Comparison of ENCODE assay signal across 9 mouse cellular contexts in the genomic region with DNA sequence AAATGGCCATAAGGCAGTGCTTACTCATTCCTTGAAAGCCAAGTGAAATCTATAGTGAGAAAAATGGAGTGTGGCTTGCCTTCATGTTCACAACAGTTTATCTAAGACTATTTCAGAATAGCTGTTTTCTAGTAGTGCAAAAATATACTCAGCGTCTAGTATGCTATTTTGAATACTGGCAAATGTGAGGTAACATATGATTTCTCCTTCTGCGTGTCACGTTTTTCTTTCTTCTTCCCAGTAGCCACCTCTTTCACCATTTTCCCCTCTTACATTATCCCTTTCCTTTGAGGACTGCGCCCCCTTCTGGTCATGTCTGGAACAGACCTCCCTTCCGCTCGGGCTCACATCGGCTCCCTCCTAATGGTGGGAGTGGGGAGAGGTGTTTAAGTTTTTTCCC. TPM values are rescaled to one million over a fixed set of nuclear protein-coding genes. Genes with fewer than 3 reads are reported as not detected.
DNase-seq lines count a peak whose midpoint lies in the region; TF ChIP-seq lines count a peak whose summit lies in the region.
"Had no signal": no experiment of that assay in that cellular context is flagged by ENCODE, and none has a peak within 500 bp of the region (broad histone marks: within the 10 kb centered on the region; RNA-seq: fewer than 3 reads in every experiment).

No protein-coding gene starts in this region.

- peak; percentile 87 for TF ChIP-seq CTCF in bone marrow, adult 2 months (IDR thresholded peaks at IDR 0.05; ENCODE audit: control insufficient read depth, insufficient read depth, low read length)
- TF ChIP-seq CTCF in embryonic fibroblast, embryonic 13.5 days (IDR thresholded peaks at IDR 0.05; ENCODE audit: borderline replicate concordance, insufficient read depth, low read length), result peak; percentile 56; the same call in 1 of the 2 replicates
- TF ChIP-seq CTCF in lung, adult 2 months (IDR thresholded peaks at IDR 0.05; ENCODE audit: insufficient read depth, low read length), result peak; percentile 83
- peak; percentile 86 for TF ChIP-seq CTCF in olfactory bulb, adult 2 months (IDR thresholded peaks at IDR 0.05; ENCODE audit: insufficient read depth, low read depth, low read length)

- no peak overlapping the region for H3K4me3 ChIP-seq in bone marrow, adult 2 months (replicated peaks; ENCODE audit: control insufficient read depth, low read depth, low read length)
- H3K4me3 ChIP-seq in embryonic fibroblast, embryonic 13.5 days (ENCODE audit: insufficient read depth, low read length), result no peak overlapping the region
- no peak overlapping the region for H3K4me3 ChIP-seq in lung, adult 2 months (replicated peaks; ENCODE audit: extremely low read depth, low read depth, low read length)
- 0 out of 2 replicates have a peak overlapping the region, but pooled peaks have one; percentile 20 for H3K4me3 ChIP-seq in olfactory bulb, adult 2 months (ENCODE audit: insufficient read depth, low read depth, low read length)
- H3K4me3 ChIP-seq: heart, embryonic 13.5 days had no signal

- no peak overlapping the region for H3K27ac ChIP-seq in bone marrow, adult 2 months (ENCODE audit: control insufficient read depth, insufficient read depth, low read depth, low read length, poor library complexity)
- no peak overlapping the region for H3K27ac ChIP-seq in embryonic fibroblast, embryonic 13.5 days (ENCODE audit: insufficient read depth, low read length)
- H3K27ac ChIP-seq in olfactory bulb, adult 2 months (ENCODE audit: insufficient read depth, low read depth, low read length), result peak overlapping the region; percentile 68; the same call in 1 of the 2 replicates
- H3K27ac ChIP-seq: heart, embryonic 13.5 days had no signal

- peak; percentile 82 to 87 for DNase-seq in CD8-positive naive resting alpha-beta T cell, adult 2 months (ENCODE audit: low read depth in 2 of 2, low spot score in 2 of 2)
- DNase-seq in heart, postnatal 14 days, result peak; percentile 84 to 93
- DNase-seq in large intestine, adult 2 months (ENCODE audit: low read depth, low spot score), result peak; percentile 51
- DNase-seq in lung, adult 2 months, result peak; percentile 84
- peak; percentile 64 for DNase-seq in testis, postnatal 14 days (ENCODE audit: low spot score)

- no peaks in the 10 kb centered on the region; the same call in 1 of the 2 replicates for H3K4me1 ChIP-seq in bone marrow, adult 2 months (ENCODE audit: control insufficient read depth, insufficient read depth, low read length)
- H3K4me1 ChIP-seq in embryonic fibroblast, embryonic 13.5 days (ENCODE audit: control insufficient read depth, insufficient read depth, low read length), result no peaks in the 10 kb centered on the region
- H3K4me1 ChIP-seq in lung, adult 2 months (ENCODE audit: control insufficient read depth, insufficient read depth, low read length), result no peaks in the 10 kb centered on the region
- no peaks in the 10 kb centered on the region for H3K4me1 ChIP-seq in olfactory bulb, adult 2 months (ENCODE audit: control insufficient read depth, insufficient read depth, low read length)

- no peak for TF ChIP-seq POLR2A in bone marrow, adult 2 months (IDR thresholded peaks at IDR 0.05; ENCODE audit: borderline replicate concordance, control insufficient read depth, low read depth, low read length)
- TF ChIP-seq POLR2A in embryonic fibroblast, embryonic 13.5 days (IDR thresholded peaks at IDR 0.05; ENCODE audit: low read depth, low read length), result no peak
- TF ChIP-seq POLR2A in lung, adult 2 months (IDR thresholded peaks at IDR 0.05; ENCODE audit: borderline replicate concordance, extremely low read depth, low read depth, low read length), result no peak
- no peak for TF ChIP-seq POLR2A in olfactory bulb, adult 2 months (IDR thresholded peaks at IDR 0.05; ENCODE audit: insufficient read depth, low read depth, low read length)

- intact Hi-C loops in heart, postnatal 14 days (cut with DNase I), result loop anchor here (1.0 to 5.0 kb wide), 2 partner anchors 216 to 318 kb away; no protein-coding TSS in a partner anchor

- WGBS in bone marrow, adult 2 months, result 1% methylated on average over 7 of the region's 7 CpGs
- 9% methylated on average over 7 of the region's 7 CpGs for WGBS in large intestine, adult 2 months
- WGBS in lung, adult 2 months, result 8% methylated on average over 7 of the region's 7 CpGs
- WGBS in olfactory bulb, adult 2 months, result 3% methylated on average over 7 of the region's 7 CpGs

RNA-seq across cellular contexts. Expression of gene Mcmbp, which starts 50.2 kb away (rescaled TPM):
- 20.7 and 21.2 TPM in 2 replicates for polyA plus RNA-seq in bone marrow, adult 2 months (2011; ENCODE audit: insufficient read depth, insufficient read length, low replicate concordance, missing spikeins)
- 39.8 and 44.0 TPM in 2 replicates for polyA plus RNA-seq in embryonic fibroblast, embryonic 13.5 days (2011; ENCODE audit: insufficient read length, low read depth, missing spikeins)
- total RNA-seq in heart, postnatal 14 days (2021), result 10 to 100 TPM; 26.3 to 27.2 TPM
- 24.0 and 36.8 TPM in 2 replicates for polyA plus RNA-seq in large intestine, adult 2 months (2012; rRNA removed)
- 31.1 and 32.5 TPM in 2 replicates for polyA plus RNA-seq in lung, adult 2 months (2012; rRNA removed)
- polyA plus RNA-seq in olfactory bulb, adult 2 months (2012; ENCODE audit: insufficient read depth, insufficient read length, low replicate concordance, missing spikeins), result not detected in 2 replicates

RNA-seq across cellular contexts. Expression of gene Sec23ip, which starts 54.7 kb away (rescaled TPM):
- 12.1 and 12.6 TPM in 2 replicates for polyA plus RNA-seq in bone marrow, adult 2 months (2011; ENCODE audit: insufficient read depth, insufficient read length, low replicate concordance, missing spikeins)
- polyA plus RNA-seq in embryonic fibroblast, embryonic 13.5 days (2011; ENCODE audit: insufficient read length, low read depth, missing spikeins), result 58.0 and 64.1 TPM in 2 replicates
- total RNA-seq in heart, postnatal 14 days (2021), result 10 to 100 TPM; 27.7 to 31.6 TPM
- 10.2 and 30.0 TPM in 2 replicates for polyA plus RNA-seq in large intestine, adult 2 months (2012; rRNA removed)
- 19.3 and 24.3 TPM in 2 replicates for polyA plus RNA-seq in lung, adult 2 months (2012; rRNA removed)
- polyA plus RNA-seq in olfactory bulb, adult 2 months (2012; ENCODE audit: insufficient read depth, insufficient read length, low replicate concordance, missing spikeins), result not detected in 2 replicates
